Mouse (Mus musculus): ENCODE data around the gene Atg4a-ps. TPM values are rescaled to one million over a fixed set of nuclear protein-coding genes. Genes with fewer than 3 reads are reported as not detected.
"Not testable (repeated sequence)": the region's sequence is repeated elsewhere in the genome, so short reads cannot be mapped to it uniquely, and the experiment has no call there.

The Atg4a-ps gene
- total RNA-seq (2022): 1 to 10 TPM in 1 of 4 experiments, under 1 TPM in 1, not detected in 2; 0.52 to 1.1 TPM

DNA sequence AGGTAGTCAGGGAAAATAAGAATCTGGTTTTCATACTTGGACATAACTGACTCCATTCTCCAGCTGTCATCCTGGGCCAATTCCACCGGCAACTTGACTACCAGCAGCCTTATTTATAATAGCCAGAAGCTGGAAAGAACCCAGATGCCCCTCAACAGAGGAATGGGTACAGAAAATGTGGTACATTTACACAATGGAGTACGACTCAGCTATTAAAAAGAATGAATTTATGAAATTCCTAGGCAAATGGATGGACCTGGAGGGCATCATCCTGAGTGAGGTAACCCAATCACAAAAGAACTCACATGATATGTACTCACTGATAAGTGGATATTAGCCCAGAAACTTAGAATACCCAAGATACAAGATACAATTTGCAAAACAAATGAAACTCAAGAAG, at the start of gene Atg4a-ps:
Gene Atg4a-ps (minus strand): TSS at position 101 of the 400 bp plus-strand sequence.
- DNase-seq (ENCODE audit: low spot score in 2 of 2): not testable (repeated sequence)

DNA sequence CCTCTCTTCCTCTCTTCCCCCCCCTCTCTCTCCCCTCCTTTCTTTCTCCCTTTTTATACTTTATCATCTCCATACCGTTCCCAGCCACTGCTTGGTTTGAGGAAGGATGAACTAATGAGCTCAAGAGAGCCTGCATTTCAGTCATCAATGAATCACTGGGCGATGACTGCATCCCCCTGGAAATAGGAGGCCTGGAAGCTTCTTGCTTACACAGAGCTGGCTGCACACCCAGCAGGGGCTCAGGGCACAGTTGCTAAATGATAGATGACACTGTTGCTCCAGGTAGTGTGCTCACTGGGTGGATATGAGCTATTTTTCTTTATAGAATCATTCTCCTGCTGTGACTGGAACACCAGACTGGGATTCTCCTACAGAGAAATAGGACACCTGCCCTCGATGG, 49.7 kb upstream of the Atg4a-ps start:
- DNase-seq (ENCODE audit: low spot score in 2 of 2): no peak

DNA sequence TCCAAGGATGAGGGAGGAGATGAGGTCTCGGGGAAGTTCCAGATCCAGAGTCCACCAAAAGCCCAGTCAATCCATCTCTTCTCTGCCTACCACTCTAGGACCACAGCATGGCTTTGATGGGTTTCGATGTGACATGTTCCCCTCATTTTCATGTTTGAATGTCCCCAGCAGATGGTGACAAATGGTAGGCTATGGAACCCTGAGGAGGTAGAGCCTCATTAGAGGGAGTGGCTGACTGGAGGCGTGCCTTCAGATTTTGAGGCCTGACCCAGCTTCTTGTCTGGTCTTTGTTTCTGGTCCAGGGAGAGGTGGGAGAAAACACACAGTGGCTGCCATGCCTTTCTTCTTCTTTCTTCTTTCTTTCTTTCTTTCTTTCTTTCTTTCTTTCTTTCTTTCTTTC, 44.6 kb upstream of the Atg4a-ps start:
- DNase-seq (ENCODE audit: low spot score in 2 of 2): no peak

- DNase-seq (ENCODE audit: low spot score in 2 of 2): no peak
Observed at GRCm38 (mm10) chr3:103689043-103689442, 43.2 kb upstream of the Atg4a-ps start.

DNA sequence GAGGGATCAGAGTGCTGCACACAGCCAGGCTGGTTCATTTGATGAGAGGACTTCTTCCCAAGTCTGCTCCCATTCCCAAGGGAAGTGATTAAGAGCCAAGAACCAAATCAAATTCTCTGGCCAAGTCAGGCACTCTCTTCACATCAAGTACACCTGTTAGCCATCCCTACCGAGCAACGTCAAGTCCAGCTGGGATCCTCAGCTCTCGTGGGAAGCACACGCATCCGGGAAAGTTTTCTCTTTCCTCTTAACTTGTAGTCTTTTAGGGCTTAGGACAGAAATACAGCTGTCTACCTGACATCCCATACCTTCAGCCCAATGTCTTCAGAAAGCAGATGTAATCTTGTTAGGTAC, 38.1 kb upstream of the Atg4a-ps start:
- DNase-seq (ENCODE audit: low spot score in 2 of 2): no peak

GRCm38 (mm10) chr3:103683234-103683965, 37.5 kb upstream of the Atg4a-ps start:
- DNase-seq (ENCODE audit: low spot score in 2 of 2): peak in 1 of 2 experiments; percentile 7

- no peak for DNase-seq (ENCODE audit: low spot score in 2 of 2)
Observed at GRCm38 (mm10) chr3:103682473-103682872, 36.6 kb upstream of the Atg4a-ps start.

DNA sequence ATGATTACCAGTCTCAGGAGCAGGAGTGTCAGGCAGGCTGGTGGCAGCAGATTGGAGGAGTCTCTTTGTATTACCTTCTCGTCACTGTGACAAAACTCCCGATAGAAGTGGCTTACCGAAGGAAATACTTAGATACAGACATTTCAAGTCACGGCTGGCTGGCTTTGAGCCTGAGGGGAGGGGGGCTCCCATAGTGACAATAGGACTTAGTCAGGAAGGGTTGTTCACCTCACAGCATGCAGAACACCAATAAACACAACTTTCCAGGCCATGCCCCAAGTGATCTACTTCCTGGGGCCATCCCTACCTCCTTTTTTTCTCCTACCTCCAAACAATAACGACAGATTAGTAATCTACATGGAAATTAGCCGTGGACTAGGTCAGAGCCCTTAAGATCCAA, 32.9 kb upstream of the Atg4a-ps start:
- no peak for DNase-seq (ENCODE audit: low spot score in 2 of 2)

DNA sequence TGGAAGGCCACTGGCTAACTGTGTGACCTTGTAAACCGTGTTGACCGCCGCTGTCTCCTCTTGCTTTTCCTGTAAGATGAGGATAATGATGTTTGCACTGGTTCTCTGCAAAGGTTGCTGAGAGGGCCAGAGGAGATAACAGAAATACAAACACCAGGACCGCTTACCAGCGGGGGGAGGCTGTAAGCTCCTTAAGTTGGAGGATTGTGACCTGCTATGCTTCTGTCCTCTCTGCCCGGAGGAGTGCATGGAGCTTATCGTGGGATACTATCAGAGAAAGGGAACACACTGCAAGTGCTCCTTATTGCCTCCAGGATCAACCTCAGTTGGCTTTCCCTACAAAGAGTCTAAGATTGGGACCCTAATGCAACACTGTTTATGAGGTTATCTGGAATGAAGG, 26.8 kb upstream of the Atg4a-ps start:
- DNase-seq (ENCODE audit: low spot score in 2 of 2): no peak

DNA sequence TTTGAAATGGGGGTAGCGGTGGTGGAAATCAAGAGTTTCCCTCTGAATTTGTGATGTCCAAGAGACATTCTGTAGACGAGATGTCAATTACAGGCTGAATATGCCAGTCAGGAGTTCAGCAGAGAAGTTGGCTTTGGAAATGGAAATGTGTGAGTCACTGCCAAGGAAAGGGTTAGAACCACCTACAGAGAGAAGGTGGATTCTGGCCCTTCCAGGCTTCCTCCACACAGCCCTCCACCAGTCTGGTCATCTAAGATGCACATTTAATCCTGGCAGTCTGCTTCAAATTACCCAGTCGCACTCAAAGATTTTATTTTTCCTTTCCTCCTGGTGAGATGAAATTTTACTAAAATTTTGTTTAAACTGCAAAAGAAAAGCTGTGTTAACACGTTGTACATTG, 26.2 kb upstream of the Atg4a-ps start:
- DNase-seq (ENCODE audit: low spot score in 2 of 2): no peak

DNA sequence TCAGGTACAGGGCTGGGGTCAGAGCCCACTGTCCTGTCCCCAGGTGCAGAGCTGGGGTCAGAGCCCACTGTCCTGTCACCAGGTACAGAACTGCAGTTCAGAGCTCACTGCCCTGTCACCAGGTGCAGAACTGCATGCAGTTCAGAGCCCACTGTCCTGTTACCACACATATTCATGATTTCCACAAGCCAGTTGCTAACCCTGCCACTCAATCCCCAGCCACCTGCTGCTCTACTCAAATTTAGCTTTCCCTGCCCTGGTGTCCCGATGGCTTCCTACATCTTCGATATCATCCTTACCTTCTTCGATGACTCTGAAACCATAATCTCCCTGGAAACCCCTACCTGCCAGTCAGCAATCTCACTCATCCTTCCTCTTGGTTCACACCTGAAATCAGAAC, 17.5 kb upstream of the Atg4a-ps start:
- no peak for DNase-seq (ENCODE audit: low spot score in 2 of 2)

DNA sequence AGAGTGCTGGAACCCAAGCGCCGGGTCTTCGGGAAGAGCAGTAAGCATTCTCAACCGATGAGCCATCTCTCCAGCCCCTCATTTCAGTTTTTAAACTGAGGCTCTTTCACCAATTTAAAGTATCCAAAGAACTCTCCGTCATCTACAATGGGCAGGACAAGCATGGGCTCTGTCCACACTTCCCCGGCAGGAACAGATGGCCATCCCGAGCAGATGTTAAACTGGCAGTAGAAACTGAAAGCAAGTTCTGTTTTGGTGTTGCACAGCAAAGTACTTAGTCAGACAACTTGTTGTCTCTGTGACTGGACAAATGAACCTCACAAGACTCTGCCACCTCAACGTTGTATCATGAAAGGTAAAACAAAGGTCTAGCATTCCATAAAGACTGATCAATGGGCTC, 15.8 kb upstream of the Atg4a-ps start:
- peak in 1 of 2 experiments; percentile 25 for DNase-seq (ENCODE audit: low spot score in 2 of 2)

DNA sequence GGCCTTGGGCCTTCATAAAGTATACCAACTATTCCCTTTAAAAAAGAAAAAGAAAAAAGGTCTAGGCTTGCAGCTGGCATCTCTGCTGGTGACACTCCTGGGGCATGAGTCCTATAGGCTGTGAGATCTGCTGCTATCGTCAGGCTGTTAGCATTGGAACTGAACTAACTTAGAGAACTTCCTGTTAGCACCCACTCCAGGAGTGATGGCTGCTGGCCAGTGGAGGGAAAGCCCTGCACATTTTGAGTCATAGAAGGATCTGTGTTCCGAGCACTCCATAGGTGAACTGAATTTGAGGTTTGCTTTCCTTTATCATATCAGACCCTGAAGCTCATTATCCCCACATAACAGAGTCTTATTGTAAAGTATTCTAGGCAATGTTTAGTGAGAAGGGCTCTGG, 14.1 kb upstream of the Atg4a-ps start:
- DNase-seq (ENCODE audit: low spot score in 2 of 2): no peak

- DNase-seq (ENCODE audit: low spot score in 2 of 2): no peak
Observed at GRCm38 (mm10) chr3:103650406-103650805, 4.5 kb upstream of the Atg4a-ps start.

- DNase-seq (ENCODE audit: low spot score in 2 of 2): no peak
Observed at GRCm38 (mm10) chr3:103649716-103650115, 3.8 kb upstream of the Atg4a-ps start.

DNA sequence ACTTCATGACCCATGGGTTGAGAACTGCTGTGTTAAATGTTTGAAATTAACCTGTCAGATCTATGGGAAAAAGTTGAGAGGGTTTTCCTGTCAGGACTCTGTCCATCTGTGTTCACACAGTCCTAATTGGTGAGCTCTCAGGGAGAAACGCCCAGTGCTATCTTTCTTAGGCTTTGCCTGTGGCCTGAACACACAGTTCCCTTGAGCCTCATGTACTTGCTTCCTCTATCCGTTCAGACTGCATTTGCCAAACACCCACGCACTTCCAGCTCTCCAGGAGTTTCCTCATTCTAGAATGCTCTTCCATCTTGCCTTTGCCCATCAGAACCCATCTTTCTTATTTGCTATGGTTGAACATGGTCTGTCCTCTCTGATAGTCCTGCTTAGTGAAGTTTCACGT, 2.6 kb upstream of the Atg4a-ps start:
- no peak for DNase-seq (ENCODE audit: low spot score in 2 of 2)

DNA sequence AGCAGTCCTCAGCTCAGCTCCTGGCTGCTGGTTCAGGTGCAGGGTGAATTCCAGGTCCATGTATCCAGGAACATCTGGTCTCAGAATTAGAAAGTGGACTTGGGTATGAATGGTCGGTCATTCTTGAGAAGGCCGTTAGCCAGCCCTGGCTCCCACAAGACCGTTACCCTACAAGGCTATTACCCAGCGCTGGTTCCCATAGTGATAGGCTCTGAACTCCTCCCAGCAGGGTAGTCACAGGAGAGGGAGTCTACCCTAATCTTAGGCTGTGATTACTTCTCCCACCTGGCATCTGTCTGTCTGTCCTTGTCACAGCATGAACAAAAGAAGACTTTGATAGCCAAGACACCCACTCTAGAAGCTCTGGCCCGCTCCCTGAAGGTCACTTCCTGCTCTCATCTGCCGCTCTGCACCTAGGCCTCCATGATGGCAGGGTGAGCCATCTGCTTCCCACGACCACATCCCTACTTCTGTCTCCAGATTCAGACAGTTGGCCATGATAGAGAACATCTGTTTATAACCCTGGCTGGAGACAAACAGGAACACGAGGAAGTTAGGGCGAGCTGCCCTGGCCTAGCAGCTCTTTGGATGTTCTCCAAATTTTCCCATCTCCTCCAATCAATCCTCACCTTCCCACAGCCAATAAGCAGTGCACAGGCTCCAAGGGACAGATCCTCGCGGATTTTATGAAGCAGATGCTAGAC, 1.4 kb upstream of the Atg4a-ps start:
- DNase-seq (ENCODE audit: low spot score in 2 of 2): no peak

- DNase-seq (ENCODE audit: low spot score in 2 of 2): no peak
Observed at GRCm38 (mm10) chr3:103641301-103641700, 4.6 kb downstream of the Atg4a-ps start.

GRCm38 (mm10) chr3:103640226-103640803, 5.6 kb downstream of the Atg4a-ps start:
- no peak for DNase-seq (ENCODE audit: low spot score in 2 of 2)

- DNase-seq (ENCODE audit: low spot score in 2 of 2): no peak
Observed at GRCm38 (mm10) chr3:103637641-103638040, 8.2 kb downstream of the Atg4a-ps start.

DNA sequence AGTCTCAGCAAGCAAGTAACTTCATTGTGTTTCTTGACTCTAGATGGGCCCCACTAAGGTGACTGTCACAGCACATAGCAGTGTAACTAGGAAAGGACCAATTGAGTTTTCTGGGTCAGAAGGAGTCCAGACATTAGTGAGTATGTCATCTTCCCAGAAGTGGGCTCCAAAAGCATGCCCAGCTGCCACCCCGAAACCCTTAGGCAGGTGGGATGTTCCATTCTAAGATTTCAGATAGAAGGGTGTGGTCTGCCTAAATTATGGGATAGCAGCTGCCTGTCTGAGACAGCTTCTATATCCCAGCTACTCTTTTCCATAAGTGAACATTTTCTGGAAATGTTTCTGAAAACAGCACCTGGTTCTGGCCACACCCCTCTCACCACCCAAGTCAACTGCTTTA, 11.6 kb downstream of the Atg4a-ps start:
- no peak for DNase-seq (ENCODE audit: low spot score in 2 of 2)

- no peak for DNase-seq (ENCODE audit: low spot score in 2 of 2)
Observed at GRCm38 (mm10) chr3:103633831-103634230, 12.0 kb downstream of the Atg4a-ps start.

DNA sequence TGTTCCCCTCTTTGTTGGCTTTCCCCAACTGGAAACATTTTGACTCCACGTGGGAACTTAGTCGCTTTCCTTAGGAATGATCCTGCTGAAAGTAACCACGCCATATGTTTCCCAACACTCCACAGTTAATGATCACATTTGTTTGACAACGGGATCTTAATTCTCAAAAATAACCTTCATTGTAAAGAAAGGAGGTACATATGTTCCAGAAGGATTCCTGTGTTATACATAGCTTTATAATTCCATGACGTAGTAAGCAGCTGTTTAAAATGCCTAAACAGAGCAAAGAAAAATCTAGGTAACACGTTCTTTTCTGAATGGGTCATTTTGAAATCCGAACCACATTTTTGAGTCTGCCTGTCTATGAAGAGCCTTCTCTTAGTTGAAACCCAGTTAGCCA, 12.7 kb downstream of the Atg4a-ps start:
- no peak for DNase-seq (ENCODE audit: low spot score in 2 of 2)
